Mouse (Mus musculus) ovary, postnatal 36 days (tissue): ENCODE data around the gene Slc19a3.

Experiments
- DNase-seq: peaks from one replicate; pipeline ENCODE4 v3.0.0; 2022; ENCODE audit warnings: low spot score, mixed read lengths

Gene Slc19a3

GRCm38 (mm10) chr1:83038109-83038672 is at the start of gene Slc19a3:
Gene Slc19a3, minus strand, starts transcription at chr1:83038448.
- DNase-seq: peak; percentile 48

GRCm38 (mm10) chr1:83084790-83085189 is 46.5 kb upstream of the Slc19a3 start:
- DNase-seq: no peak

GRCm38 (mm10) chr1:83077016-83077415 is 38.8 kb upstream of the Slc19a3 start:
- no peak for DNase-seq

- no peak for DNase-seq
Measured at GRCm38 (mm10) chr1:83076190-83076917, 38.1 kb upstream of the Slc19a3 start.

GRCm38 (mm10) chr1:83075526-83076189 is 37.4 kb upstream of the Slc19a3 start:
- no peak for DNase-seq

DNA sequence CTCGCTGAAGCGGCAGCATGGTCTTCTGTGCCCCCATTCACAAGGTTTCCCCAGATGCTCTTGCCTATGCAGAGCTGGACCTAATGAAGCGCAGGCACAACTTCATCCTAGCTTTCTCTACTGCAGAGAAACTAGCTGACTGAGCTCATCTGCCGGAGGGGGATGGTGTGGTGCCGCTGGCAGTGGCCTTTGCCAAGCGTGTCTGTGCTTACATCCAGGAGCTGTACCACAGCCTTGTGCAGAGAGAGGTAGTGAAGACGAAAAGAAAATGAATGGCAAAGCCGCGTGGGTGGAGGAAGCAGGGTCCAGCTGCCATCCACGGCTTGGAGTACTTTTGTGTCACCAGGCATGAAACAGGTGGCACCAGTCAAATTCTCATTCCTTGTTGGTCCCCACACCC is 29.0 kb upstream of the Slc19a3 start:
- DNase-seq: no peak

- DNase-seq: no peak
Measured at GRCm38 (mm10) chr1:83066577-83066976, 28.3 kb upstream of the Slc19a3 start.

GRCm38 (mm10) chr1:83064851-83065250 is 26.6 kb upstream of the Slc19a3 start:
- no peak for DNase-seq

DNA sequence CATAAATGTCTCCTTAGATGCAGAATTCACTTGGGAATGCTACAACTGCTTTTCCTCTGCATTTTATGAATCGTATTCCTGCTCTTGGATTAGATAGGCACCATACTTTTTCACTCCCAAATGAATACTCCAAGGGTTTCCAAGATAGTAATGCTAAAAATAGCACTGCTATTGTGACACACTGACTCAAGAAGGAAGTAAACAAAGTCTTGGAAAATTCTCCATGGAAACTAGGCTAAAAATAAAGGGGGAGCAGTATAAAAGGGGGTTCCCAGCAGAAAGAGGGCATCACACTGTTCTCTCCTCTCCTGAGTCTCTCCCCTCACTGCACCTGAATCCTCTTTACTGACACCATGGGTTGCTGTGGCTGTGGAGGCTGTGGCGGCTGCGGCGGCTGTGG is 22.4 kb upstream of the Slc19a3 start, which contains the start of gene Krtap28-13:
TSS of gene Krtap28-13 (plus strand) at position 288 of the 400 bp plus-strand sequence.
- no peak for DNase-seq

GRCm38 (mm10) chr1:83059278-83059677 is 21.0 kb upstream of the Slc19a3 start, which contains the start of gene A030005K14Rik:
Gene A030005K14Rik, minus strand, starts transcription at chr1:83059378.
- DNase-seq: no peak

DNA sequence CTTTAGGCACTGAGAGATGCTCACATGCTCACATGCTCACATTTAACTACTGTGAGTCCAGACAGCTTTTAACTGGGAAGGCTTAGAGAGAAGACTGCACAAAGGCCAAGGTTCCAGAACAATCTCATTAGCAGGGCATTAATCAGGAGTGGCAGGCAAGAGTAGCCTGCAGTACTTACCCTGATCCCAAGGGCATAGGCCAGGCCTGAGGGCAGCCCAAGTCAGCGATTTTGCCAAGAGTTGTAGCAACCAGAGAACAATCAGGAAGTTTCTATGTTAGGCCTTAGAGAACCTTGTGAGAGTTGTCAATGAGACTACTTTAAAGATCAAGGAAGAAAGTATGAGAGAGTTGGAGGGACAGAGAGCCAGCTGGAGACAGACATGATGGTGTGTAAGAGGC is 20.2 kb upstream of the Slc19a3 start:
- no peak for DNase-seq

DNA sequence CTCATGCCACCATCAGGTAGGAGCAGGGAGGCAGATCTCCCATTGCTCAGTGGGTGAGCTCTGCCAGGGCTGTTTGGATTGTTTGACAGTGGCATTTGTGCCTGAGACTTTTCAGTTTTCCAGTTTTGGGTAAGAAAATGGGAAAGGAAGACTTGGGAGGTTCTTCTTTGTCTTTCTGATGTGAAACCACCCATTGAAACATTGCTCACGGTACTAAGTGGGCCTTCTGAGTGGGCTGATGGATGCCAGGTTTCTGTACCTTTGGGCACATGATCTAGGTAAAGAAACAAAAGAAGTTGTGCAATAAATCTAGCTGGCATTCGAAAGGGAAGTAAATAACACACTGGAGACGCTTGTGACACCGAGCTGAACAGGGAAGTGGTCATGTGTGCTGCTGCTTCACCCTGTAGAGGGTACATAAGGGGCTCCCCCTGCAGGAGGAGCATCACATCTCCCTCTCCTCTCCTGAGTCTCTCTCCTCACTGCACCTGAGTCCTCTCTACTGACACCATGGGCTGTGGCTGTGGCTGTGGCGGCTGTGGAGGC is 6.7 kb upstream of the Slc19a3 start, which contains the start of gene Gm47969:
TSS of gene Gm47969 (plus strand) at position 51 of the 546 bp plus-strand sequence.
- DNase-seq: no peak

GRCm38 (mm10) chr1:83042380-83042779 is 4.1 kb upstream of the Slc19a3 start, which contains the start of gene Krtap28-10:
Gene Krtap28-10, minus strand, starts transcription at chr1:83042480.
- no peak for DNase-seq

- no peak for DNase-seq
Measured at GRCm38 (mm10) chr1:83039080-83039479, 832 bp upstream of the Slc19a3 start.

DNA sequence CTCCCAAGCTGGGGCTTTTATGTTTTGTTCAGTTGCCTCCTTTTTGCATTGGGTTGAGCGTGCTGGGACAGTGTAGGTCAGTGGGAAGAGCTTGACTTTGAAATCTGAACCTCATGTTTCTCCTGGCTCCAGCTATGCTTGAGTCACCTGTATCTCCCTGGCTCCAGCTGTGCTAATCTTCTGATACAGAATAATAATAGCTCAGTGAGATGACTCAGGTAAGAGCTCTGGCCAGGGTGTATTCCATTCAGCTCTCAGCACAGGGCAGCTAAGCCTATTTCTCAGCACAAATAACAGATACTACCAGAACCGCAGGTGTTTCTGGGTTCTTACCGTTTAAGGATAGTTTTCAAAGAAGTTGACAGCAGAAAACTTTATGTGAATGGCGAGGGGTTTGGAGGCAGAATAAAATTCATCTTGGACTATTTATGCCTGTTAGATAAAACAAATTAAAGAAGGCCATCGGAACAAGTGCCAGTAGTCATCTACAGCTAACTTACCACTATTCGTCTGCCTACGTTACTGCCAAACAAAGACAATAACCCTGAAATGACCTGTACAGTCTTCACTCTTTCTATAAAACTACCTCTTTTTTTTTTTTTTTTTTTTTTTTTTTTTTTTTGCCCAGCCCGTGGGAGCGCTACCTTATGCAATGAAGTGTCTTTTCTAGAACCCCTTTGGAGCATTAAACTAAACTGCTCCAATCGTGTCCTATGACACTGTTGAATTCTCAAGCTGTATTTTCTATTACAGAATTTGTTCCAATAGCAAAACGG is 1.2 kb downstream of the Slc19a3 start:
- no peak for DNase-seq

DNA sequence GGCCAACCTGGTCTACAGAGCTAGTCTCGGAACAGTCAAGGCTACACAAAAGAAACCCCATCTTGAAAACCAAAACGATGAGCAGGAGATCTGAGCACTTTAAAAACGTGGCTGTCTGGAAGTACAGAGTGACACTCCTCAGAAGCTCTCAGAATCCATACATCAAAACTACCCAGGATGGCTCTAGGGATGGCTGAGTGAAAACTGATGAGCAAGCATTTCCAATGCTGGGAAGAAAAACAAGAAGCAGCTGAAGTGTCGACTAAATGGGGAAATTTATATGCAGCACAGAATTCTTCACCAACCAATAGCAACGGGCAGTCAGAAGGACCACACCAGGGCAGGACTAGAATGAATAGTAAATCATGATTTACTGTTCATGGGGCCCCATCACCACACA is 3.7 kb downstream of the Slc19a3 start:
- no peak for DNase-seq

GRCm38 (mm10) chr1:83032508-83032907 is 5.7 kb downstream of the Slc19a3 start:
- DNase-seq: no peak

DNA sequence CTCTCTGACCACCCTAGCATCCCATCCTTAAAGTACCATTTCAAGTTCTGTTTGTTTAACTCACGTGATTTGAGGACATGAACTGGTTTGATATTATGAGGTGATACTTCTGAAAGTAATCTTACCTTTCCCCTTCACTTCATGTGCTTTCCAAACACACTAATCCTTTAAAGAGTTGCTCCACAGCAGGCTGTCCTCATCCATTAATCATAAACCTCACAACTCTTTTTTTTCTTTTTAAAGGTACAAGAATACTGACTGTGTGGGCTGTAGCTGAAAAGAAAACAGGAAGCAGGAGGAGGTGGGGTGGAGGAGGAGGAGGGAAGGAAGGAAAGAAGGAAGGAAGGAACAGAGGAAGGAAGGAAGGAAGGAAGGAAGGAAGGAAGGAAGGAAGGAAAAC is 6.3 kb downstream of the Slc19a3 start:
- no peak for DNase-seq

- DNase-seq: no peak
Measured at GRCm38 (mm10) chr1:83016556-83016955, 21.7 kb downstream of the Slc19a3 start.

DNA sequence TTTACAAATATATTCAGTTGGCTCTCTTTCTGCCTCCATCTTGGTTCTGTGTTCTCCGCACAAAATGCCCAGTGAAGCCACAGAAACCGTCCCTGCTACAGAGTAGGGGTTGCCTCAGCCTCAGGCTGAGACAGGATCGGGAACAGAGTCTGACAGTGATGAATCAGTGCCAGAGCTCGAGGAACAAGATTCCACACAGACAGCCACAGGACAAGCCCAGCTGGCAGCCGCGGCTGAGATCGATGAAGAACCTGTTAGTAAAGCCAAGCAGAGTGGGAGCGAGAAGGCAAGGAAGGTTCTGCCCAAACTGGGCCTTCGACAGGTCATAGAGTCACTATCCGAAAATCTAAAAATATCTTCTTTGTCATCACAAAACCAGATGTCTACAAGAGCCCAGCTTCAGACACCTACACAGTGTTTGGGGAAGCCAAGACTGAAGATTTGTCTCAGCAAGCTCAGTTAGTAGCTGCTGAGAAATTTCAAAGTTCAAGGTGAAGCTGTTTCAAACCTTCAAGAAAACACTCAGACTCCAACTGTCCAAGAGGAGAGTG is 22.8 kb downstream of the Slc19a3 start:
- DNase-seq: no peak

GRCm38 (mm10) chr1:83014477-83014876 is 23.8 kb downstream of the Slc19a3 start:
- no peak for DNase-seq

GRCm38 (mm10) chr1:83007471-83007870 is 30.8 kb downstream of the Slc19a3 start:
- DNase-seq: no peak
